Mouse (Mus musculus) cerebellum, adult 2 months (tissue): ENCODE measurements at regions not wholly inside any gene's neighbourhood (a gene's known extent, or its start where the extent isn't known, plus 50 kb on each side); places are given as distances from the start of the nearest gene placed in this dataset.

Experiments
- DNase-seq, 2 experiments: peaks; one replicate each; pipeline ENCODE4 v3.0.0; 2021
- H3K27ac ChIP-seq: fragments of 200-500 bp; 2 replicates; pipeline ENCODE4 v1.5.1; 2012; ENCODE audit warnings: low read length, control low read depth, inconsistent platforms; ENCODE audit not compliant: insufficient read depth
- H3K27me3 ChIP-seq: fragments of 200-500 bp; 2 replicates; pipeline ENCODE4 v1.6.1; 2012; ENCODE audit warnings: inconsistent platforms, mild to moderate bottlenecking, low read length, moderate library complexity; ENCODE audit not compliant: control insufficient read depth, insufficient read depth
- H3K4me1 ChIP-seq: fragments of 200-500 bp; 2 replicates; pipeline ENCODE4 v1.6.1; 2011; ENCODE audit warnings: low read length; ENCODE audit not compliant: control insufficient read depth, insufficient read depth
- H3K4me3 ChIP-seq: fragments of 200-500 bp; replicated peaks from 2 replicates; pipeline ENCODE3; 2011; ENCODE audit warnings: mild to moderate bottlenecking, low read depth, low read length, control low read depth; ENCODE audit not compliant: insufficient read depth
- CTCF ChIP-seq: fragments of 200-500 bp; IDR thresholded peaks from 2 replicates; pipeline ENCODE4 v1.5.1; 2011; ENCODE audit warnings: low read depth, mild to moderate bottlenecking, control low read depth, low read length, moderate library complexity, borderline replicate concordance; ENCODE audit not compliant: insufficient read depth
- POLR2A ChIP-seq: fragments of 200-500 bp; IDR thresholded peaks from 2 replicates; pipeline ENCODE4 v1.6.1; 2011; ENCODE audit warnings: low read length, control low read depth, borderline replicate concordance; ENCODE audit not compliant: insufficient read depth
- WGBS: fragments of 180-500 bp; shearing (Covaris S2); methylation state at CpG from one replicate; pipeline ENCODE4 v1.1.7; 2018; 5-methylcytosine and 5-hydroxymethylcytosine counted together

DNA sequence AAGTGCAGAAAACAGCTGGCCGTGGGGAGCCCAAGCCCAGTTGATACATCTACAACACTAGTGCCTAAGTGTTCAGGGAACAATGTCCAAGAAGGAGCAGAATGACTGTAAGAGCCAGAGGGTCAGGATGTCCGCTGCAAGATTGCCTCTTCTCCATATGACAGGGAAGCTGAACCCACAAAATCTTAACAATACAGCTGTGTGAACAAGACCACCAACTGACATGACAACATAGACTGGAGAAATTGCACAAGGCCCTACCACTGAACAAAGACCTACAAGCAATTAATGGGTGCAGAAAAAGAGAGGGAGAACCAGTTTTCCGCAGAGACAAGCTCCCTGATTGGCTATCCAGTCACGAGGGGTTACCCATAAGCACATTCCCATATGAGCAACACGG is 80.2 kb upstream of the Ccdc54 start:
- DNase-seq: no peak
- H3K27ac ChIP-seq: no peak overlapping the region
- no peak overlapping the region for H3K4me3 ChIP-seq
- H3K4me1 ChIP-seq: no peaks in the 10 kb centered on the region
- H3K27me3 ChIP-seq: no peaks in the 10 kb centered on the region
- 87% methylated on average over 5 of the region's 5 CpGs for WGBS
- TF ChIP-seq POLR2A: no peak
- TF ChIP-seq CTCF: no peak

DNA sequence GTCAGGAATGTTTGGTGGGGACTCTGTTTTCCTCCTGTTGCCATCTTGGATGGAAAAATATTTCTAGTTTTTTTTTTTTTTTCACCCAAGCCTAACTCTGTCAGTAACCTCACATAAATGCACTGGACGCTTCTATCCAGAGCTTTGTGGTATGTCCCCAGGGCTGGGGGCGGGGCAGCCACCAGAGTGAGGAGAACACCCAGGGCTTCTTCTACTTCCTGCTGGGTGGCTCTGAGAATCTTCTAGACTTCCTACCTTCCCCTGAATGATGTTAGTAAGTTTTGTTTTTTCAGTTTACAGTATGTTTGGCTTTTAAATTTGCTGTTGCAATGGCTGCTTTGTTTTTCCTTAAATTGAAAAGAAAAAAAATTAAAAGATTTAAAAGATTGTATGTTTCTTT is 73.3 kb upstream of the Ccdc54 start:
- no peak for DNase-seq
- WGBS: 71% methylated on average over 2 of the region's 2 CpGs
- Histone ChIP-seq H3K27ac (no peak overlapping the region), H3K27me3 (no peaks in the 10 kb centered on the region), H3K4me1 (no peaks in the 10 kb centered on the region), H3K4me3 (no peak overlapping the region)
- TF ChIP-seq CTCF (no peak), POLR2A (no peak)
